Mouse (Mus musculus) lung, postnatal 0 days (tissue): ENCODE results near the gene Slc44a3. TPM values are rescaled to one million over a fixed set of nuclear protein-coding genes. Genes with fewer than 3 reads are reported as not detected.

ENCODE experiments used
- ATAC-seq: fragments of 200-750 bp; cut with Nextera tagmentation; 2 replicates; pipeline ENCODE4 v1.8.0; 2017; ENCODE audit warnings: moderate library complexity
- DNase-seq: peaks from one replicate; pipeline ENCODE4 v3.0.0-alpha.2; 2016; ENCODE audit warnings: low spot score
- H3K27ac ChIP-seq: fragments of 300-500 bp; sonication (generic); 2 replicates; pipeline ENCODE4 v1.5.1; 2014; ENCODE audit warnings: antibody characterized with exemption, mild to moderate bottlenecking, low read length, mixed read lengths
- H3K27me3 ChIP-seq: fragments of 300-500 bp; sonication (generic); replicated peaks from 2 replicates; pipeline ENCODE4 v1.6.1; 2014; ENCODE audit warnings: low read length, mixed read lengths; ENCODE audit not compliant: insufficient read depth
- H3K36me3 ChIP-seq: fragments of 300-500 bp; sonication (generic); 2 replicates; pipeline ENCODE4 v1.6.1; 2014; ENCODE audit warnings: low read length, mixed read lengths; ENCODE audit not compliant: insufficient read depth
- H3K4me1 ChIP-seq: fragments of 300-500 bp; sonication (generic); 2 replicates; pipeline ENCODE4 v1.6.1; 2014; ENCODE audit warnings: antibody characterized with exemption, low read depth, low read length, mixed read lengths; ENCODE audit not compliant: insufficient read depth
- H3K4me2 ChIP-seq: fragments of 300-500 bp; sonication (generic); replicated peaks from 2 replicates; pipeline ENCODE4 v1.6.1; 2014; ENCODE audit warnings: low read depth, mild to moderate bottlenecking, low read length, moderate library complexity, mixed read lengths
- H3K4me3 ChIP-seq: fragments of 300-500 bp; sonication (generic); 2 replicates; pipeline ENCODE4 v1.5.1; 2014; ENCODE audit warnings: low read depth, low read length
- H3K9ac ChIP-seq: fragments of 300-500 bp; sonication (generic); replicated peaks from 2 replicates; pipeline ENCODE4 v1.6.1; 2014; ENCODE audit warnings: low read depth, mild to moderate bottlenecking
- H3K9me3 ChIP-seq: fragments of 300-500 bp; sonication (generic); 2 replicates; pipeline ENCODE4 v1.6.1; 2016; ENCODE audit warnings: low read length, mixed read lengths
- CTCF ChIP-seq: IDR thresholded peaks from 2 replicates; pipeline ENCODE4 v1.5.1; 2016; ENCODE audit warnings: antibody characterized with exemption, mild to moderate bottlenecking
- EP300 ChIP-seq: IDR thresholded peaks from 2 replicates; pipeline ENCODE4 v1.6.1; 2016; ENCODE audit warnings: antibody characterized with exemption, mild to moderate bottlenecking, control low read depth
- WGBS: fragments of 180-500 bp; shearing (Covaris S2); extraction: QIAGEN DNeasy Blood & Tissue Kit; methylation state at CpG from one replicate; pipeline ENCODE4 v1.1.7; 2014; 5-methylcytosine and 5-hydroxymethylcytosine counted together
- polyA plus RNA-seq: library from polyadenylated mRNA; unstranded; fragments of >200 nt; fragmentation: Nextera tagmentation; extraction: Ambion mirVana; gene quantifications from 2 replicates; pipeline ENCODE4 v1.2.1, GENCODE M21; 2015

Gene Slc44a3
- polyA plus RNA-seq, 1 experiment from 2014 or later: 45.4 TPM

DNA sequence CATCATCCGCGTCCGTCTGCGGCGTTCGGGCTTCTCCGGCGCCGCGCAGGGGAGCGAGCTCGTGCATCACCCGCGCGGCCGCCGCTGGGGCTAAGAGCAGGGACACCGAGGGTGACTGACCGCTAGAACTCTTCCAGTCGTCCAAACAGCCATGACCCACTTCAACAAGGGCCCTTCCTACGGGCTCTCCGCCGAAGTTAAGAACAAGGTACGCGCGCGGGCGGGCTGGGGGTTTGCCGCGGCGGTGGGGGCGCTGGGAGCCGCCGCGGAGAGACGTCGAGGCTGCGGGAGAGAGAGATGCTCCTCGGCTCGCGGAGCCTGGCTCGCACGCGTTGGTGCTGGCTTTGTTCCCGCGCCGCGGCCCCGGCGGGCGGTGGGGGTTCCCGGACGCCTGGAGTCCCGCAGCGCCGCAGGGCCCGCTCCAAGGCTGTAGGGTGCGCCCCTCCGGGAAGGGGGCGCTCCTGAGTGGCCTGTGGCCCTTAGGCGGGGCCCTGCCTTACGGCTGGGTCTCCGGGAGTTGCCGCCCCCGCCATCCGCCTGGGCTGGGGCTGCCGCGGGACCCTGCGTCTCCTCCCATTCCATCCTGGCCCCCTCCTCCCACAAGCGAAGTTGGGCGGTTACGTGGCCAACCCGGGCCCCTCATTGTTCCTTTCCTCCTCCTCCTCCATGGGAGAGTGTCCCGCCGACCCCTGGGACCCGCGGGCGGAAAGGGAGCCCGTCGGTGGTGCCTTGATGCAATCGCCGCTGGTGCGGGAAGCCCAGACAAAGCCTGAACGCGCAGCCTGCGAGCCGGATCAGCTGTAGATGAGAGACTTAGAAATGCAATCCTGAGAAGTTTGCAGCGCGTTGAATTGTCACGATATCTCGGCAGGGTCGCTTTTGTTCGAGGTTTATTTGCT is 105.3 kb downstream of the Slc44a3 start:
- Histone ChIP-seq H3K36me3 (no peaks in the 10 kb centered on the region), H3K27me3 (0 out of 2 replicates have a peak, but pooled peaks cover 3% of the 10 kb centered on the region), H3K27ac (peak overlapping the region; percentile 97), H3K4me1 (peaks cover 14% of the 10 kb centered on the region; the same call in 1 of the 2 replicates), H3K9ac (peak overlapping the region; percentile 94), H3K9me3 (no peaks in the 10 kb centered on the region), H3K4me3 (peak overlapping the region; percentile 79), H3K4me2 (peak overlapping the region; percentile 75)
- ATAC-seq (peak; percentile 82), DNase-seq (peak; percentile 83)
- TF ChIP-seq CTCF (peak; percentile 65), EP300 (peak; percentile 40)
- WGBS: under 1% methylated on average over 76 of the region's 93 CpGs

GRCm38 (mm10) chr3:121425861-121426620 is 106.2 kb downstream of the Slc44a3 start, which contains the start of gene Cnn3:
TSS of gene Cnn3 (plus strand) at chr3:121426497.
- DNase-seq (peak; percentile 96), ATAC-seq (peak; percentile 92)
- no peak for TF ChIP-seq EP300
- TF ChIP-seq CTCF: peak; percentile 16; the same call in 1 of the 2 replicates
- no peaks in the 10 kb centered on the region for H3K9me3 ChIP-seq
- peak within 1 kb of the TSS; percentile 94 for H3K9ac ChIP-seq
- peak within 1 kb of the TSS; percentile 79 for H3K4me3 ChIP-seq
- H3K4me1 ChIP-seq: peaks cover 14% of the 10 kb centered on the region; the same call in 1 of the 2 replicates
- WGBS: 2% methylated on average over 34 of the region's 66 CpGs
- H3K27me3 ChIP-seq: 0 out of 2 replicates have a peak, but pooled peaks cover 3% of the 10 kb centered on the region
- no peaks in the 10 kb centered on the region for H3K36me3 ChIP-seq
- H3K4me2 ChIP-seq: peak within 1 kb of the TSS; percentile 75
- H3K27ac ChIP-seq: peak within 1 kb of the TSS; percentile 97

- 75% methylated on average over 8 of the region's 8 CpGs for WGBS
- H3K4me2 ChIP-seq: no peak overlapping the region
- H3K36me3 ChIP-seq: no peaks in the 10 kb centered on the region
- ATAC-seq: no peak
- 0 out of 2 replicates have a peak, but pooled peaks cover 3% of the 10 kb centered on the region for H3K27me3 ChIP-seq
- H3K9ac ChIP-seq: no peak overlapping the region
- no peak overlapping the region for H3K4me3 ChIP-seq
- peaks cover 5% of the 10 kb centered on the region; the same call in 1 of the 2 replicates for H3K4me1 ChIP-seq
- TF ChIP-seq EP300: no peak
- TF ChIP-seq CTCF: no peak
- DNase-seq: no peak
- no peak overlapping the region for H3K27ac ChIP-seq
- no peaks in the 10 kb centered on the region for H3K9me3 ChIP-seq
Observed at GRCm38 (mm10) chr3:121422405-121422804, 109.8 kb downstream of the Slc44a3 start.

DNA sequence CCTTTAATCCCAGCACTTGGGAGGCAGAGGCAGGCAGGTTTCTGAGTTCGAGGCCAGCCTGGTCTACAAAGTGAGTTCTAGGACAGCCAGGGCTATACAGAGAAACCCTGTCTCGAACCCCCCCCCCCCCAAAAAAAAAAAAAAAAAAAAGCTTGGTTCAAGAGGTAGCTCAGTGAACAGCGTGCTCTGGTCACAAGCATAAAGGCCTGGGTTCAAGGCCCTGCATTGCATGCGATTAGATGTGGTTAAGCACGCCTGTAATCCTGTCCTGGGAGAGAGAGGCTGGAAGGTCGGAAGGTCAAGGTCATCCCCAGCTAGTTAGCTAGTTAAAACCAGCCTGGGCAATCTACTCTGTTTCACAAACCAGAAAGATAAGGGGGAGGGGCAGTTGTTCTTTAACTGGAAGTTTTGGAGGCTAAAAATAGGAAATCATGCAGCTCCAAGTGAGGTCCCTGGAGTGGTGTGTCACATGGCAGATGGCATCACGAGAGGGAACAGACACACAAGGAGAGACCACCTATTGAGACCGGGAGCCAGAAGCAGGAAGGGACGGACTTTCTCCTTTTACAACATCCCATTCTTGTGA is 113.3 kb downstream of the Slc44a3 start:
- Histone ChIP-seq H3K27me3 (no peaks in the 10 kb centered on the region), H3K27ac (no peak overlapping the region), H3K36me3 (no peaks in the 10 kb centered on the region), H3K9ac (no peak overlapping the region), H3K4me1 (no peaks in the 10 kb centered on the region), H3K9me3 (no peaks in the 10 kb centered on the region), H3K4me2 (no peak overlapping the region), H3K4me3 (no peak overlapping the region)
- ATAC-seq: no peak
- 90% methylated on average over 9 of the region's 9 CpGs for WGBS
- no peak for TF ChIP-seq EP300
- no peak for TF ChIP-seq CTCF
- DNase-seq: no peak

DNA sequence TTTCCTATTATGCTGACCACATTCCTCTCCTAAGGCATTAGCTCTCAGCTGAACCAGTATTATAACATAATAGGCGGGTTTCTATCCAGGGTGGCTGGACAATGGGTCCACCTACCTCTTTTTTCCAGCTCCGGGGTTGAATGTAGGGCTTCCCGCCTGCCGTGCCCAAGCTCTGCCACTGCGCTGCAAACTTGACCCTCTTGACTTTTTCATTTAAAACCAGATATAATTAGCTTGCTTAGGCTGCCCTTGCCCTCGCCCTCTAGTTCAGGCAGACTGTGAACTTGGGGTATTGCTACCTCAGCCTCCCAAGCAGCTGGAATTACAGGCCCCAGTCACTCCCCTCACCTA is 114.0 kb downstream of the Slc44a3 start:
- Histone ChIP-seq H3K9ac (no peak overlapping the region), H3K4me1 (no peaks in the 10 kb centered on the region), H3K27me3 (no peaks in the 10 kb centered on the region), H3K4me2 (no peak overlapping the region), H3K4me3 (no peak overlapping the region), H3K36me3 (no peaks in the 10 kb centered on the region), H3K27ac (no peak overlapping the region), H3K9me3 (no peaks in the 10 kb centered on the region)
- 57% methylated on average over 6 of the region's 6 CpGs for WGBS
- no peak for TF ChIP-seq EP300
- no peak for TF ChIP-seq CTCF
- DNase-seq (no peak), ATAC-seq (no peak)
